Mouse (Mus musculus) megakaryocyte, embryonic 14.5 days (primary cell): ENCODE measurements around the gene Cngb1.

ENCODE experiments used
- FLI1 ChIP-seq: IDR thresholded peaks from 2 replicates; pipeline ENCODE4 v1.6.1; 2012; ENCODE audit warnings: low read length, inconsistent platforms, mixed read lengths
- GATA1 ChIP-seq: IDR thresholded peaks from 3 replicates; pipeline ENCODE4 v1.6.1; 2012; ENCODE audit warnings: mixed read lengths, low read length, inconsistent platforms, borderline replicate concordance

GRCm38 (mm10) chr8:95254564-95255434 lies 51.6 kb downstream of the Cngb1 start:
- TF ChIP-seq FLI1, result no peak
- TF ChIP-seq GATA1, result no peak
